Mouse (Mus musculus): ENCODE measurements around the gene Asdurf. TPM values are rescaled to one million over a fixed set of nuclear protein-coding genes. Genes with fewer than 3 reads are reported as not detected.
"Not testable (repeated sequence)": the region's sequence is repeated elsewhere in the genome, so short reads cannot be mapped to it uniquely, and the experiment has no call there.

The Asdurf gene
- 3.1 TPM in 1 of 2 replicates, not detected in the other for polyA plus RNA-seq (2015; fragmentation: Nextera tagmentation; extraction: Ambion mirVana)

GRCm38 (mm10) chr1:53352327-53353261, at the start of gene Asdurf, which contains the start of the genes Gm28551 and Asnsd1:
Asdurf (minus strand) TSS chr1:53352619.
Gm28551 (minus strand) TSS chr1:53352667.
Asnsd1 (minus strand) TSS chr1:53352752.
- Histone ChIP-seq H3K4me1 (peaks cover 6% of the 10 kb centered on the region), H3K9me3 (replicated peaks) (no peaks in the 10 kb centered on the region), H3K36me3 (peaks cover 25% of the 10 kb centered on the region), H3K9ac (peak within 1 kb of the TSS; percentile 96), H3K4me3 (replicated peaks) (peak within 1 kb of the TSS; percentile 92), H3K4me2 (peak within 1 kb of the TSS; percentile 54), H3K27me3 (no peaks in the 10 kb centered on the region), H3K27ac (peak within 1 kb of the TSS; percentile 91)
- 0% methylated on average over 43 of the region's 44 CpGs for WGBS
- ATAC-seq (replicated peaks; ENCODE audit: low FRiP score) = peak; percentile 100

DNA sequence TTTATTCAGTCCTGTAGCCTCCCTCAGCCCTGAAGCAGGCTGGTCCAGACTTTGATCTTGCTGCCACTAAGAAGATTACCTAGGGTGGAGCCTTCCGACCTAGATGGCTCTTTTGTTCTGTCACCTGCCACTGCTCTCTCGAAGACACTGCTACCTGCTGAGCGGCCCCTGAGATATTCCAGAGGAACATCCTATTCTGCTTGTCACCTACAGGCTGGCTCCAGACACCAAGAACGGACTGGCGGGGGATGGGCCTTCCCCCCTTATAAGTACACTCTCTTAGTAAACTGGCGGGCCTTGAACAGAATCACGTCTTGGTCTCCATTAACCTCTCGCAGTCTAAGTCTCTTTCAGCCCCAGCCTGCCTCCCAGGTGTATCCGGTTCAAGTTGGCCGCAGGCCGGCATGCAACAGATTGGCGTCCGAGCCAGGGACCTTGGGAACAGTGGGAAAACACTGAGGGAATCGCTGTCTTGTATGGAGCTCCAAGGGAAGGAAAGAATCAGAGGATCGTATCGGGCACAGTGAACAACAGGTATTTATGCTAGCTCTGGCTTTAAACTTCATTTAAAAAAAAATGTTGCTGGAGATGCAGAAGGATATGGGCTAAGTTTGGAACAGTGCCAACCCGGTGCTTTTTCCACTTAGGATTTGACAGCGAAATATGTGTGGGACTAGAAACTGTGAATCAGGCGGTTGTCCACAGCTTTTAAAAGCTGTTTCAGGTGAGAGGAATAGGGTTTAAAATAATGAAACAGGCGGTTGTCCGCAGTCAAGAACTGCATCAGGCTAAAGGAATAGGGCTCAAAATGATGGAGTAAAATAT, 41.7 kb upstream of the Asdurf start:
- not testable (repeated sequence) for H3K4me3 ChIP-seq (replicated peaks); H3K4me1 ChIP-seq; H3K9ac ChIP-seq; H3K27me3 ChIP-seq; H3K36me3 ChIP-seq; ATAC-seq (replicated peaks; ENCODE audit: low FRiP score); H3K9me3 ChIP-seq (replicated peaks); H3K27ac ChIP-seq
- H3K4me2 ChIP-seq = peak overlapping the region; percentile 43
- 30% methylated on average over 21 of the region's 21 CpGs for WGBS

DNA sequence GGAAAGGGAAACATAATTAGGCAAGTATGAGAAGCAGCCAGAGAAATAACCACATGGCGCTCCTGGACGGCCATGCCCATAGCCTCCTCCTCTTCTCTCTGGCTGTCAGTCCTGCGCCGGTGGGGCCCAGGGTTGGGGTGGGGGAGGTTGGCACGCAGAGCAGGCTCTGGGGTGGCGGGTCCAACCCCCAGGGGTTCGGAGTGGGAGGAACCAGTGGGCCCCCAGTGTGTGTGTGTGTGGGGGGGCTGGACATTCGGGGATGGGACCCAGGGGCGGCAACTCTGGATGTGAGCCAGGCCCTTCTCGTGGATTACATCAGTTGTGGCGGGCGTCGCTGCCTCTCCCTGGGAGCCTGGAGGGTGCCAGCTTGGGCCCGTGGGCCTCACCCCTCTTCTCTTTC, 36.3 kb upstream of the Asdurf start:
- H3K4me1 ChIP-seq = no peaks in the 10 kb centered on the region
- no peak overlapping the region for H3K9ac ChIP-seq
- WGBS = 95% methylated on average over 11 of the region's 14 CpGs
- no peak overlapping the region for H3K4me2 ChIP-seq
- peaks cover 10% of the 10 kb centered on the region for H3K9me3 ChIP-seq (replicated peaks)
- no peaks in the 10 kb centered on the region for H3K36me3 ChIP-seq
- no peak overlapping the region for H3K27ac ChIP-seq
- no peak overlapping the region for H3K4me3 ChIP-seq (replicated peaks)
- no peaks in the 10 kb centered on the region for H3K27me3 ChIP-seq
- 0 out of 2 replicates have a peak, but pooled peaks have one; percentile 22 for ATAC-seq (replicated peaks; ENCODE audit: low FRiP score)

DNA sequence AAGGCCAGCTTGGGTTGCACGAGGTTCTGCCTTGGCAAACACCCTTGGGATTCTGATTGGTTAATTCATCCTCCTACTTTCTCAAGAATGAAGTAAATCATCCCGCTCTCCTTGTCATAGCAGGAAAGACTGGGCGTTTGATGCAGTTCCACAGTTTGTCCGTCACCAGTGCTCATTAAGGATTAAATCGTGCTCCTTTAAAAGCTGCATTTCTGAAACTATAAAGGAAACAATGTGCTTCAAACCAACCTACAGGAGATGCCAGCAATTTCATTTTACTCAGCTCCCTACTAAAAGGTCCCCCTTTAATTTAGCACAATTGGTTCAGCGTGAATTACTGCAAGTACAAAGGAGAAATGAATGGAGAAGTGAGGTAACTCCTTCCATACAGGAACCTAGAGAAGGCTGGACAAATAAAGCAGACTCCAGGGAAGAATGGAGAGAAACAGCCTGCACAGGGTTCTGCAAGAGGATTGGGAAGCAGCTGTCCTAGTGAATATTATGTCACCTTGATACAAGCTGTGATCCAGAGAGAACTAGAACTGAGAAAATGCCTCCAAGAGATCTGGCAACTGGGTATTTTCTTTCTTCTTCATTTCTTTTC, 31.8 kb upstream of the Asdurf start:
- H3K4me2 ChIP-seq = no peak overlapping the region
- ATAC-seq (replicated peaks; ENCODE audit: low FRiP score) = no peak
- peaks cover 2% of the 10 kb centered on the region; the same call in 1 of the 2 replicates for H3K9me3 ChIP-seq (replicated peaks)
- no peak overlapping the region for H3K4me3 ChIP-seq (replicated peaks)
- WGBS = 68% methylated on average over 6 of the region's 6 CpGs
- H3K27me3 ChIP-seq = no peaks in the 10 kb centered on the region
- no peak overlapping the region for H3K27ac ChIP-seq
- no peaks in the 10 kb centered on the region for H3K36me3 ChIP-seq
- H3K9ac ChIP-seq = no peak overlapping the region
- no peaks in the 10 kb centered on the region for H3K4me1 ChIP-seq

GRCm38 (mm10) chr1:53377731-53378130, 25.3 kb upstream of the Asdurf start:
- H3K4me1 ChIP-seq = no peaks in the 10 kb centered on the region
- H3K4me2 ChIP-seq = no peak overlapping the region
- H3K9ac ChIP-seq = no peak overlapping the region
- 80% methylated on average over 3 of the region's 3 CpGs for WGBS
- no peak overlapping the region for H3K27ac ChIP-seq
- no peaks in the 10 kb centered on the region for H3K27me3 ChIP-seq
- H3K4me3 ChIP-seq (replicated peaks) = no peak overlapping the region
- no peaks in the 10 kb centered on the region for H3K9me3 ChIP-seq (replicated peaks)
- ATAC-seq (replicated peaks; ENCODE audit: low FRiP score) = no peak
- H3K36me3 ChIP-seq = no peaks in the 10 kb centered on the region

DNA sequence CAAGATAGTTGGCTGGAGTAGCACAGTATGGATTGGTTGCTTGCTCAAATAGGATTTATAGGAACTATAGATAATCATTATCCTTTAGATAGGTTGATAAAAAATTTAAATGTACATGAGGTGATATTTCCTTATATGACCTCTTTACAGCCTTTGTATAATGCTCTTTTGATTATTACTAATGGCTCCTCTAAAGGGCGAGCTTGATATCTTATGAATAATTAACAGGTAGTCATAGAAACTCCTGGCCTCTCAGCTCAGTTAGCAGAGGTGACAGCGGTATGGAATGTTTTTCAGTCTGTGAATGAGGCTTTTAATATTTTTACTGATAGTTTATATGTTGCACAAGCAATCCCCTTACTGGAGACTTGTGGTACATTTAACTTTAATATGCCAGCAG, 23.5 kb upstream of the Asdurf start:
- H3K9ac ChIP-seq; H3K9me3 ChIP-seq (replicated peaks); ATAC-seq (replicated peaks; ENCODE audit: low FRiP score); H3K4me1 ChIP-seq; H3K27me3 ChIP-seq; H3K27ac ChIP-seq; H3K36me3 ChIP-seq; H3K4me3 ChIP-seq (replicated peaks); H3K4me2 ChIP-seq: not testable (repeated sequence)
- 76% methylated on average over 2 of the region's 2 CpGs for WGBS

DNA sequence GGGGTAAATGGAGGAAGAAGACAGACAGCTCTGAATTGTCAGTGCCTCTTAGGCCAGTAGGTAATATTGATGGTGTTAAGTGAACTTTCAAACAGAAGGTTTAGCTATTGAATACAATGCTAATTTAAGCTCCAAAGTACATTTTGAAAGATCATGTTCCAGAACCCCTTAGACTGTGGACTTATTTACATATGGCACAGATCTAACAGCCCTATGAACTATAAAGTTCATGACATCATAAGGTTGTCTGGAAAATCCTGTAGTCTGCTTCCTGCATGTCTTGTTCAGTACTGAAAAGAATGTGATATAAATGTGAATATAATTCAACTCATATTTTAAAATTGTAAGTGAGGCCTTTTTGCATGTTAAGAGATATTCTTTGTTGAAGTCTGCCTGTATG, 6.6 kb upstream of the Asdurf start:
- H3K27ac ChIP-seq = no peak overlapping the region
- no peaks in the 10 kb centered on the region for H3K27me3 ChIP-seq

DNA sequence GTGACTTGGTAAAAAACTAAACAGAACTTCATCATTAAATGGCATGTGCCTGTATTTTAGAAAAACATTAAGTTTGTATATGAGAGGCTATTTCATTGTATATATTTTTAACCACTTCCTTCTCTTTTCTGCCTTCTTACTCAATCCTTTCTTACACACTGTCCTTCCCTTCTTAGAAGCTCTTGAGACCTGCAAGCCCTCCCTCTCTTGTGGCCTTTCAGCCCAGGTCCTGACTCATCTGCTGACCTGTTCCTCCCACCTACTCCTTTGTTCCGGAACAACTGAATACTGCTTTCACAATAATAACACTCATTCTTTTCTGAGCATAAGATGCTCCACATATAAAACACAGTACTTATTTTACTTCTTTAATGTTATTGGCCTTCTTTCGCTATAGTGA, 11.3 kb downstream of the Asdurf start:
- Histone ChIP-seq H3K36me3 (peaks cover 51% of the 10 kb centered on the region), H3K27me3 (no peaks in the 10 kb centered on the region), H3K9ac (no peak overlapping the region), H3K4me2 (no peak overlapping the region), H3K9me3 (replicated peaks) (0 out of 2 replicates have a peak, but pooled peaks cover 13% of the 10 kb centered on the region), H3K4me1 (no peaks in the 10 kb centered on the region), H3K27ac (no peak overlapping the region), H3K4me3 (replicated peaks) (no peak overlapping the region)
- WGBS = 92% methylated on average over 2 of the region's 2 CpGs
- no peak for ATAC-seq (replicated peaks; ENCODE audit: low FRiP score)

More for the DNA sequence above, 6.6 kb upstream of the Asdurf start:
- ATAC-seq (replicated peaks; ENCODE audit: low FRiP score) = no peak
- Histone ChIP-seq H3K36me3 (no peaks in the 10 kb centered on the region), H3K4me3 (replicated peaks) (no peak overlapping the region), H3K9ac (no peak overlapping the region), H3K9me3 (replicated peaks) (no peaks in the 10 kb centered on the region), H3K4me1 (no peaks in the 10 kb centered on the region), H3K4me2 (no peak overlapping the region)

GRCm38 (mm10) chr1:53337403-53337802, 15.0 kb downstream of the Asdurf start:
- H3K4me2 ChIP-seq; H3K4me1 ChIP-seq; H3K27me3 ChIP-seq; H3K27ac ChIP-seq; H3K4me3 ChIP-seq (replicated peaks); ATAC-seq (replicated peaks; ENCODE audit: low FRiP score); H3K9ac ChIP-seq: not testable (repeated sequence)
- peaks cover 22% of the 10 kb centered on the region for H3K36me3 ChIP-seq
- peaks cover 13% of the 10 kb centered on the region; the same call in 1 of the 2 replicates for H3K9me3 ChIP-seq (replicated peaks)
- WGBS = 78% methylated on average over 2 of the region's 2 CpGs

DNA sequence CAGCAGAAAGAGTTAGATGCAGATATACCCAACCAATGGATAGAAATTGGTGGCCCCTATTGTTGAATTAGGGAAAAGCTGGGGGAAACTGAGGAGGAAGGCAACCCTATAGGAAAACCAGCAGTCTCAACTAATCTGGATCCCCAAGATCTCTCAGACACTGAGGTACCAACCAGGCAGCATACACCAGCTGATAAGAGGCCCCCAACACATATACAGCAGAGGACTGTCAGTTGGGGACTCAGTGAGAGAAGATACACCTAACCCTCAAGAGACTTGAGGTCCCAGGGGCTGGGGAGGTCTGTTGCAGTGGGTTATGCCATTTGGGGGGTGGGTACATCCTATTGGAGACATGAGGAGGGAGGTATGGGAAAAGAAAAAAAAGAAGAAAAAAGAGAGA, 17.0 kb downstream of the Asdurf start:
- Histone ChIP-seq H3K9ac (no peak overlapping the region), H3K4me2 (no peak overlapping the region), H3K36me3 (peaks cover 3% of the 10 kb centered on the region), H3K4me1 (no peaks in the 10 kb centered on the region), H3K27ac (no peak overlapping the region), H3K4me3 (replicated peaks) (no peak overlapping the region), H3K9me3 (replicated peaks) (no peaks in the 10 kb centered on the region; the same call in 1 of the 2 replicates), H3K27me3 (no peaks in the 10 kb centered on the region)
- no peak for ATAC-seq (replicated peaks; ENCODE audit: low FRiP score)

- H3K27ac ChIP-seq; ATAC-seq (replicated peaks; ENCODE audit: low FRiP score); H3K4me3 ChIP-seq (replicated peaks); H3K27me3 ChIP-seq; H3K4me1 ChIP-seq; H3K9me3 ChIP-seq (replicated peaks); H3K9ac ChIP-seq; H3K36me3 ChIP-seq; H3K4me2 ChIP-seq: not testable (repeated sequence)
- 83% methylated on average over 5 of the region's 5 CpGs for WGBS
Observed at GRCm38 (mm10) chr1:53333527-53333926, 18.9 kb downstream of the Asdurf start.

All from kidney, embryonic 15.5 days (tissue).